Mouse (Mus musculus) retina, postnatal 7 days (tissue): Measurements from ENCODE around the gene Nav2.

Experiments
- DNase-seq: peaks from one replicate; pipeline ENCODE4 v3.0.0-alpha.2; 2012; ENCODE audit warnings: low read depth, low spot score

Gene Nav2

GRCm38 (mm10) chr7:49326136-49326722 is 417.7 kb downstream of the Nav2 start:
- DNase-seq, result no peak

DNA sequence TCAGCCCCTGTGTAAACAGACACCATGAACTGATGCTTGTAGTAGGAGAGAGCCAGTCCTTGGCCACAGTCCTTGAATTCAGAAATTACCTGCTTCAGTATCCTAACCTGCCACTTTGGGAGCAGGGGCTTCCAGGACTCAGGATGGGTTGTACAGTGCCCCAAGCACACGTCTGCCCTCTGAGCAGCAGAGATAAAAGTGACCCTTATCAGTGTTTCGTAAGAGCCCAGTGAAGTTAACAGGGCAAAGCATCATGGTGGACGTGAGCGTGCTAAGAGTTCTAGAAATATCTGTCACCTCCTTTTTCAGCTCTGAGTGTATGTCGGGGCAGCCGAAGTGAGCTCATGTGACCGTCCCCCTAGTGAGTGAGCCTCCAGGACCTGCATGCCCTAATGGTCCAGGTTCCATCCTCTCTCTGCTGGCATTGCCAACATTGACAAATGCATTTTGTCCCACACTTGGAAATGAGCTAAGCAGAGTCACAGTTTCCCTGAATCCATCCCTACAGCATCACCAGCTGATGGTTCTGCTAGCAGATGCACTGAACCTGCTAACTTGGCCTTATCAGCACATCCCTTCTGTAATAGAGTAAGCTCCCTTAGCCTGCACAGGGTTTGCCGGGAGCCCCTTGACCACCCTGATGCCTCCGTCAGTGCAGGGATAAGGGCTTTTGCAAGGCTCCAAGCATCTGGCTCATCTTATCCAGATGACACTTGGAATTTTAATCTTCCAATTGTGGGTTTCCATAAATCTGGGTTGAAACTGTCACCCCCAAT is 418.6 kb downstream of the Nav2 start:
- DNase-seq, result no peak

DNA sequence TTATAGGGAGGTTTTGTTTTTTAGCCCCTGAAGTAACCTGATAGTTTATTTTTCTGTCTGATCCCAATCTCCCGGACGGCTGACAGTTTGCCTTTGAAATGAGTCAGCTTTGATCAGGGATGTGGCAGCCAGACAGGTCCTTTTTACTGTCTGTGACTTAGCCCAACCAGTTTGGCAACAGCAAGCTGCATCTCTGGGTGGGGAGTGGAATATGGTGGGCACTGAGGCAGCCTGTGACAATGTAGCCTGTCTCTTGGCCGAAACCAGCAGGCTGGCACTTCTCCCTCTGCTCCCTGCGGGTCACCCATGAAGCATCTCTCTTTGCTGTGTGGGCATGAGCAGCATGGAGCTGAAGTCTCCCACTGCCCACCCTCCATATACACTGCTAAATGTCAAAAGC is 421.7 kb downstream of the Nav2 start:
- no peak for DNase-seq

GRCm38 (mm10) chr7:49331939-49332338 is 423.4 kb downstream of the Nav2 start:
- no peak for DNase-seq

GRCm38 (mm10) chr7:49332644-49333043 is 424.1 kb downstream of the Nav2 start:
- no peak for DNase-seq

DNA sequence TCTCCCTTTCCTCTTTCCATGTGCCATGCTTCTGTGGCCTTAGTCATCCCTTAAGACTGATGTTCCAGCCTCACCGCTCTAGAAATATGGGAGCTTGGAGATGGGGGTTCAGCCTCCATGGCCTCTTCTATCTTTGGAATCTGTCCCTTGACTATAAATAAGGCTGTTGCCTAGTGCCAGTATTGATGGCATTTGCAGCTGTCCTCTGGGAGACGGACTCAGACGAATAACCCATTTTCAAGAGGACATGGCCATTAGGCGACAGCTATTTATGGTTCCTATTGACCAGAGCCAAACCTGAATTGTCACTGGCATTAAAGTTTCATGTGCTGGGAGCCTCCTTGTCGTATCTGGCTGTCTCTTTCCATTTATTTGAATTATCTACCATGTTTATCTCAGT is 425.6 kb downstream of the Nav2 start:
- DNase-seq, result no peak

DNA sequence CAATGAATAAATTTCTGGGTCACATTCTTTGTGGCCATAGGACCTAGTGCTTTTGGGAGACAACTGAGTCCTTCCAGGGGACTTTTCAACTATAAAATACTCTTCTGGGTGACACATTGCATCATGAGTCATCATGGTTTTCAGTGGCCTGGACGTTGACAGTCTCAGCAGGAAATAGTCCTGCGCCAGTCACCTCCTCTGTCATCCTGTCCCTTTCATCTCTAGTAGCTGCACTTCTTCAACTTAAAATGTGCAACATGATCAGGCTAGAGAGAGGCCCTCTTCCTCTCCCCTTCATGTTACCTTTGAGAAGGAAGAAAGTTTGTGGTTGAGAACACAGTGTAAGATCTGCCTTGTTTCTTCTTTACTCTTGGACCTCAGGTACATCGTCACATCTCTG is 426.5 kb downstream of the Nav2 start:
- no peak for DNase-seq

- DNase-seq, result no peak
Measured at GRCm38 (mm10) chr7:49336725-49337124, 428.2 kb downstream of the Nav2 start.

- DNase-seq, result no peak
Measured at GRCm38 (mm10) chr7:49337710-49338109, 429.2 kb downstream of the Nav2 start.

GRCm38 (mm10) chr7:49339953-49340352 is 431.4 kb downstream of the Nav2 start:
- no peak for DNase-seq

- no peak for DNase-seq
Measured at GRCm38 (mm10) chr7:49341151-49341918, 432.8 kb downstream of the Nav2 start.

DNA sequence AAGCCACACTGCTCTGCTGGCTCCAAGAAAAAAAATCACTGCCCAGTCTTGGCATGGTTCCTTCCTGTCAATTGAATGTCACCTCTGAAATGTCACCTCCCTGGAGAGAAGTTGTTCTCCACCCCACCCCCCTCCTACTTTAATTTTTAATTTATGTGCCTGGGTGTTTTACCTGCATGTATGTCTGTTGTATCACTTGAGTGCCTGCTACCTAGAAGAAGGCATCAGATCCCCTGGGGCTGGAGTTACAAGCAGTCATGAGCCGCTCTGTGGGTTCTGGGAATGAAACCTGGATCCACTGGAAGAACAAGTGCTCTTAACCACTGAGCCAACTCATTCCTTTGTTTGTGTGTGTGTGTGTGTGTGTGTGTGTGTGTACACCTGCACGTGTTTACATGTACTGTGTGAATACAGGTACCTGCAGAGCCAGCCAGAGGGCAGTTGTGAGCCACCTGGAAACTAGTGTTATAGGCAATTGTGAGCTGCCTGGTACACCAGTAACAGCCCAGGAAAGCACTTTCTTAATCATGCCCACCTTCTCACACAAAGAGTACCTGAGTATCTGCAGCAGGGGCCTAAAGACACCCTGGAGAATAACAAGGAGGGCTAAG is 433.5 kb downstream of the Nav2 start:
- no peak for DNase-seq

- DNase-seq, result no peak
Measured at GRCm38 (mm10) chr7:49342556-49343080, 434.1 kb downstream of the Nav2 start.

- DNase-seq, result no peak
Measured at GRCm38 (mm10) chr7:49343081-49343600, 434.6 kb downstream of the Nav2 start.

GRCm38 (mm10) chr7:49343752-49344484 is 435.4 kb downstream of the Nav2 start:
- DNase-seq, result no peak

DNA sequence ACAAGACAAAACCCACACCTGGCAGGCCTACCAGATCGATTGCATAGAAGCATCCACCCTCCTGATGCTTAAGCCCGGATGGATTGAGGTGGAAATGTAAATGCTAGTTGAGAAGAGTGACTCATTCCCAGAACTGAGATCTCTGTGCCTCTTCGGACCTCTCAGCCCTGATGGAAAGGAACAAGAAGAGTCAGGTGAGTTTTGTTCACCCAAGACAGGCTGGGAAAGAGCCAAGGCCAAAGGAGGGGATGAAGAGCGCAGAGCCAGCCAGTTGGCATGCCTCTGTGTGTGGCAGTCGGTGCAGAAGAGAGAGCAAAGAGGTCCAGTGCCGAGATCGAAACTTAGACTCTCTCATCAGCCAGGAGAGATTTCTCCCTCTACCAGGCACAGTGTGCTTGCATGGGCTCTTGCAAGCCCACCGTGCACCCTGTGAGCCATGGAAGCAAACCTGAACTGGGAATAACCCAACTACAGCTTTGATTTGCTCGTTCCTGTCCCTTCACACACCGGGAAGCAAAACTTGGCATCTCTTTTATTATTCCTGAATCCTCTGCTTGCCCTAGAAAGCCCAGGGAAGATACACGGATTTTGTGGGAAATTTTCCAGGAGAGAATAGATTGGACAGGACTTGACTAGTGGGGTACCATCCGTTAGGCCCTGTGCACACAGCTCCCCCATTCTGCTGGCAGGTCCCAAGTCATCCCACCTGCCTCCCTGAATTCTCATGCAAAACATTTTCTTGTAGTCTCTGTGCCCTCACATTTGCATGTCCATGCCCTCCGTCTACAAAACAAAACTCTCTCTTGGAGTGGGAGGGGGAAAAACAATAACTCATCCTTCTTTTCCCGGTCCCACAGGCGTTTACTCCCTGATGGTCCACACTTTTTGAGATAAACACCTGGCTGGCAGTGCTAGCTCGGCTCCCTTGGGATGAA is 439.1 kb downstream of the Nav2 start:
- DNase-seq, result no peak

DNA sequence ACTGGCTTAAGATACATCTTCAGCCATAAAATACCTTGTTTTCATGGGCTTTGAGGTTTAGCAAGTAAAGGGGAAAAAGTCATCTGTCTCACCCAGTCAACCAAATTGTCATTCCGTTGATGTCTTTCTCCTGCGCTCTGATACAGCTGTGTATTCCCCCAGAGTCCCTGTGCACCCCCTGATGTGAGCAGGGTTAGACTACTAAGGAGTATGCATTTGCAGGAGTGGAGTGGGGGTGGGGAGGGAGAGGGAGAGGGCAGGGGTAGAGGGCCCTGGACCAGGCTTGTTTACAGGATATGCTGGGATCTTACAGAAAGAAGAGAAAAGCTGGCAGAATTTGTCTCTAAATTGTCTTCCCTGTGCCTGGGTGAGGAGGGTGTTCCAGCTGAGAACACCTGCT is 440.1 kb downstream of the Nav2 start:
- no peak for DNase-seq

- no peak for DNase-seq
Measured at GRCm38 (mm10) chr7:49350321-49351007, 441.9 kb downstream of the Nav2 start.

GRCm38 (mm10) chr7:49351596-49352258 is 443.2 kb downstream of the Nav2 start:
- no peak for DNase-seq
